Mouse (Mus musculus) frontal cortex, postnatal 14 days (tissue): ENCODE measurements around the gene Btbd7.

Experiments used
- DNase-seq, 2 experiments: peaks; one replicate each; pipeline ENCODE4 v3.0.0; 2022; ENCODE audit warnings: low spot score in 2 of 2

Btbd7 gene

GRCm38 (mm10) chr12:102878031-102878823 lies at the start of gene Btbd7:
Gene Btbd7 (minus strand): TSS chr12:102878471.
- peak; percentile 90 to 92 for DNase-seq

GRCm38 (mm10) chr12:102916073-102916472 lies 37.8 kb upstream of the Btbd7 start:
- no peak for DNase-seq

GRCm38 (mm10) chr12:102908191-102908590 lies 29.9 kb upstream of the Btbd7 start:
- DNase-seq: no peak

- no peak for DNase-seq
These were observed 20.8 kb upstream of the Btbd7 start, which contains the start of gene Cox8c for GRCm38 (mm10) chr12:102899091-102899490. Gene Cox8c (plus strand): TSS chr12:102899316.

GRCm38 (mm10) chr12:102888568-102888967 lies 10.3 kb upstream of the Btbd7 start:
- no peak for DNase-seq

- DNase-seq: no peak
These were observed 9.1 kb upstream of the Btbd7 start for GRCm38 (mm10) chr12:102887366-102887765.

- peak; percentile 40 to 41 for DNase-seq
These were observed 7.5 kb upstream of the Btbd7 start for GRCm38 (mm10) chr12:102885735-102886134.

GRCm38 (mm10) chr12:102878901-102879300 lies 630 bp upstream of the Btbd7 start:
- no peak for DNase-seq

GRCm38 (mm10) chr12:102877301-102878030 lies 805 bp downstream of the Btbd7 start:
- peak in 1 of 2 experiments; percentile 23 for DNase-seq

- no peak for DNase-seq
These were observed 7.7 kb downstream of the Btbd7 start for GRCm38 (mm10) chr12:102870527-102870926.

GRCm38 (mm10) chr12:102869802-102870201 lies 8.5 kb downstream of the Btbd7 start:
- DNase-seq: no peak

GRCm38 (mm10) chr12:102860806-102861205 lies 17.5 kb downstream of the Btbd7 start:
- no peak for DNase-seq

- no peak for DNase-seq
These were observed 40.0 kb downstream of the Btbd7 start for GRCm38 (mm10) chr12:102838271-102838670.

GRCm38 (mm10) chr12:102832746-102833300 lies 45.4 kb downstream of the Btbd7 start:
- DNase-seq: no peak

- DNase-seq: no peak
These were observed 46.4 kb downstream of the Btbd7 start for GRCm38 (mm10) chr12:102831888-102832287.

GRCm38 (mm10) chr12:102827119-102827518 lies 51.2 kb downstream of the Btbd7 start:
- no peak for DNase-seq

GRCm38 (mm10) chr12:102826399-102826798 lies 51.9 kb downstream of the Btbd7 start:
- no peak for DNase-seq

GRCm38 (mm10) chr12:102814858-102815257 lies 63.4 kb downstream of the Btbd7 start:
- DNase-seq: no peak

- no peak for DNase-seq
These were observed 78.7 kb downstream of the Btbd7 start for GRCm38 (mm10) chr12:102799528-102799927.

GRCm38 (mm10) chr12:102787927-102788326 lies 90.3 kb downstream of the Btbd7 start:
- DNase-seq: no peak

GRCm38 (mm10) chr12:102785593-102785985 lies 92.7 kb downstream of the Btbd7 start:
- DNase-seq: no peak

- no peak for DNase-seq
These were observed 93.2 kb downstream of the Btbd7 start for GRCm38 (mm10) chr12:102784899-102785592.
